Mouse (Mus musculus) hindbrain, embryonic 13.5 days (tissue): ENCODE measurements around the gene Smap2. TPM values are rescaled to one million over a fixed set of nuclear protein-coding genes. Genes with fewer than 3 reads are reported as not detected.

Experiments
- ATAC-seq: fragments of 200-750 bp; cut with Nextera tagmentation; 2 replicates; pipeline ENCODE4 v1.8.0; 2017; ENCODE audit warnings: moderate TSS enrichment; ENCODE audit not compliant: low FRiP score
- H3K27ac ChIP-seq: fragments of 300-500 bp; sonication (generic); 2 replicates; pipeline ENCODE4 v1.5.1; 2015; ENCODE audit warnings: inconsistent platforms, mild to moderate bottlenecking, moderate library complexity
- H3K27me3 ChIP-seq: fragments of 300-500 bp; sonication (generic); 2 replicates; pipeline ENCODE4 v1.6.1; 2015; ENCODE audit warnings: mild to moderate bottlenecking, inconsistent platforms
- H3K36me3 ChIP-seq: fragments of 300-500 bp; sonication (generic); 2 replicates; pipeline ENCODE4 v1.6.1; 2015; ENCODE audit warnings: mild to moderate bottlenecking, inconsistent platforms
- H3K4me1 ChIP-seq: fragments of 300-500 bp; sonication (generic); replicated peaks from 2 replicates; pipeline ENCODE4 v1.6.1; 2015; ENCODE audit warnings: inconsistent platforms
- H3K4me2 ChIP-seq: fragments of 300-500 bp; sonication (generic); 2 replicates; pipeline ENCODE4 v1.6.1; 2015; ENCODE audit warnings: inconsistent platforms, mild to moderate bottlenecking, moderate library complexity
- H3K4me3 ChIP-seq: fragments of 300-500 bp; sonication (generic); 2 replicates; pipeline ENCODE4 v1.5.1; 2015; ENCODE audit warnings: mild to moderate bottlenecking, inconsistent platforms
- H3K9ac ChIP-seq: fragments of 300-500 bp; sonication (generic); 2 replicates; pipeline ENCODE4 v1.6.1; 2015; ENCODE audit warnings: mild to moderate bottlenecking, inconsistent platforms
- H3K9me3 ChIP-seq: fragments of 300-500 bp; sonication (generic); 2 replicates; pipeline ENCODE4 v1.6.1; 2016; ENCODE audit warnings: inconsistent platforms
- WGBS: fragments of 180-500 bp; shearing (Covaris S2); methylation state at CpG from one replicate; pipeline ENCODE4 v1.1.7; 2015; 5-methylcytosine and 5-hydroxymethylcytosine counted together
- polyA plus RNA-seq: library from polyadenylated mRNA; unstranded; fragments of >200 nt; fragmentation: Nextera tagmentation; extraction: Ambion mirVana; gene quantifications from 2 replicates; pipeline ENCODE4 v1.2.1, GENCODE M21; 2015

Smap2 gene
- polyA plus RNA-seq, 1 experiment from 2014 or later = 36.7 TPM

DNA sequence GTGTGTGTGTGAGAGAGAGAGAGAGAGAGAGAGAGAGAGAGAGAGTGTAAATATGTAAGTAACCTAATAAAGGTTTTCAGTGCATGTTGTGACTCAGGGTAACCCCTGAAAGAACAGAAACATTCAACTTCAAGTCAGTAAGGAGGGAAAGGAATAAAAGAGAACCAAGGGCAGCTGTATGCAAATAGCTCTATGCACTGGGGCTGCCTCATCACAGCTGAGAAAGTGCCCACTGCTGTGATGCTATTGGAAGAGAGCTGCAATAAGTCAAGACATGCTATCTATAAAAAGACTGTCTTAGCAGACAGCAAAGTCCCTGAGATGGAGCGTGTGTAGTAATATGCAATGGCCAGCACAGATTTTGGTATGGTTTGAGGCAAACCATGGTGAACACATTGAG is 63.4 kb downstream of the Smap2 start:
- Histone ChIP-seq H3K4me1 (peaks cover 16% of the 10 kb centered on the region), H3K9ac (no peak overlapping the region), H3K4me3 (no peak overlapping the region), H3K27ac (no peak overlapping the region), H3K36me3 (no peaks in the 10 kb centered on the region), H3K27me3 (no peaks in the 10 kb centered on the region), H3K4me2 (no peak overlapping the region), H3K9me3 (no peaks in the 10 kb centered on the region)
- 45% methylated on average over 1 of the region's 1 CpGs for WGBS
- ATAC-seq = no peak

DNA sequence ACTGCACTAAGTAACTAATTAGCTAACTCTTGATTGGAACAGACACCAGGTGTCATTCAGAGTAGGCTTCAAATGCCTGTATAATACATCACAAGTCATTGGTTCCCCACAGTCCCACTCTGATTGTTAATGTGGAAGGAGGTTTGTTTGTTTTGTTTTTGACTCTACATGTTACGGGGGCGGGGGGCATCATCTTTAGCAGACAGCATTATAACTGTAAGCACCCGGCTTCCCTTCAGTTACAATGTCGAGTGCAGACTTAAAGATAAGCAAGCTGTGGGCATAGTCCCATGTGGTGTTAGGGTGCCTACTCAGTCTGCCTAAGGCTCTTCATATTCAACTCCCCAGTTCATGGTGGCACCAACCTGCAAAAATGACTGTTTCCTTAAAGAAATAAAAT is 64.0 kb downstream of the Smap2 start:
- 83% methylated on average over 4 of the region's 4 CpGs for WGBS
- no peak overlapping the region for H3K4me3 ChIP-seq
- no peaks in the 10 kb centered on the region for H3K27me3 ChIP-seq

DNA sequence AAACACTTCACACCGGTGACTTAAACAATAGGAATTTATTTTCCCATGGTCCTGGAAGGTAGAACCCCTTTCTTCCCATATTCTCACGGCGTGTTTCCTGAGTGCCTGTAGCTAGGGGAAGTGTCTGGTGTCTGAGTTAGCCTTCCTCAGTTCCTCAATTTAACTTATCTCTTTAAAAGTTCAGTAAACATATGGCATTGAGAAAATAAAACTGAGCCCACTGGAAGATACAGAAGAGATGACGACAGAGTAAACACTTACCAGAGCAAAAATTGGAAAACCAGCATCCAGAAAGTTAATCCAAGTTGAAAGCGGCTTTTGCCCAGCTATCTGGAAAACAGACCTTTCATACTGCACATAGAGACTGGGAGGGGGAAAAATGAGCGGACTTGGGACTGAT is 64.9 kb downstream of the Smap2 start:
- Histone ChIP-seq H3K27ac (peak overlapping the region; percentile 87), H3K4me1 (peaks cover 16% of the 10 kb centered on the region), H3K4me3 (peak overlapping the region; percentile 79), H3K4me2 (peak overlapping the region; percentile 67), H3K9me3 (no peaks in the 10 kb centered on the region), H3K9ac (peak overlapping the region; percentile 85), H3K27me3 (no peaks in the 10 kb centered on the region), H3K36me3 (peaks cover 4% of the 10 kb centered on the region)
- ATAC-seq = no peak
- WGBS = 58% methylated on average over 6 of the region's 6 CpGs

More for the DNA sequence above, 64.0 kb downstream of the Smap2 start:
- no peak overlapping the region for H3K4me2 ChIP-seq
- no peak overlapping the region for H3K27ac ChIP-seq
- no peaks in the 10 kb centered on the region for H3K9me3 ChIP-seq
- peaks cover 16% of the 10 kb centered on the region for H3K4me1 ChIP-seq
- no peak overlapping the region for H3K9ac ChIP-seq
- ATAC-seq = no peak
- H3K36me3 ChIP-seq = no peaks in the 10 kb centered on the region

DNA sequence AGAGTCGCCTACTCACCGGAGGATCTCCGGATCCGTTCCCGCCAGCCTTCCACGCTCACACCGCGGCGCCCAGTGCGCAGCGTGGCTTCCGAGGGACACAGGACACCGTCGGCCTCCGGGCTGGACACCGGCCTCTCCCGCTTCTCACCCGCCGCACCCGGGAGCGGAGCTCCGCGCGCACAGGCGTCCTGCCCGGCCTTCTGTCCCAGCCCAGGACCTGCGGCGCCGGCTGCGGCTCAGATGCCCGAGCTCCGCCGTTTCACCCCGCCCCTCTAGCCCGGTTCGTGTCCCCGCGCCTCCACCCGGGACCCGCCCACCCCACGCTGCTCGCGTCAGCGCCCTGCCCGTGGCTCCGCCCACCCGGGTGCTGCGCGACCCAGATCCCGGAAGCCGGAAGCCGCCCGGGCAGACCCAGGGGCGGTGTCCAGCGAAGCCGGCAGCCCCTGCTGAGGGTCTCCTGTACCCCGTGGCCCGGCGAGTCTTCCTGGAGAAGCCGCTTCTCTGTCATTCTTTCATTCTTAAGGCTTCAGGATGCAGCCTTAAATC is 65.5 kb downstream of the Smap2 start, which contains the start of gene Zfp69:
Gene Zfp69 (minus strand): TSS at position 272 of the 546 bp plus-strand sequence.
- H3K9ac ChIP-seq = peak within 1 kb of the TSS; percentile 85
- H3K4me3 ChIP-seq = peak within 1 kb of the TSS; percentile 79
- H3K9me3 ChIP-seq = no peaks in the 10 kb centered on the region
- no peaks in the 10 kb centered on the region for H3K27me3 ChIP-seq
- peaks cover 10% of the 10 kb centered on the region for H3K36me3 ChIP-seq
- H3K4me2 ChIP-seq = peak within 1 kb of the TSS; percentile 67
- H3K27ac ChIP-seq = peak within 1 kb of the TSS; percentile 87
- H3K4me1 ChIP-seq = peaks cover 16% of the 10 kb centered on the region
- WGBS = under 1% methylated on average over 42 of the region's 60 CpGs
- ATAC-seq = peak; percentile 97

DNA sequence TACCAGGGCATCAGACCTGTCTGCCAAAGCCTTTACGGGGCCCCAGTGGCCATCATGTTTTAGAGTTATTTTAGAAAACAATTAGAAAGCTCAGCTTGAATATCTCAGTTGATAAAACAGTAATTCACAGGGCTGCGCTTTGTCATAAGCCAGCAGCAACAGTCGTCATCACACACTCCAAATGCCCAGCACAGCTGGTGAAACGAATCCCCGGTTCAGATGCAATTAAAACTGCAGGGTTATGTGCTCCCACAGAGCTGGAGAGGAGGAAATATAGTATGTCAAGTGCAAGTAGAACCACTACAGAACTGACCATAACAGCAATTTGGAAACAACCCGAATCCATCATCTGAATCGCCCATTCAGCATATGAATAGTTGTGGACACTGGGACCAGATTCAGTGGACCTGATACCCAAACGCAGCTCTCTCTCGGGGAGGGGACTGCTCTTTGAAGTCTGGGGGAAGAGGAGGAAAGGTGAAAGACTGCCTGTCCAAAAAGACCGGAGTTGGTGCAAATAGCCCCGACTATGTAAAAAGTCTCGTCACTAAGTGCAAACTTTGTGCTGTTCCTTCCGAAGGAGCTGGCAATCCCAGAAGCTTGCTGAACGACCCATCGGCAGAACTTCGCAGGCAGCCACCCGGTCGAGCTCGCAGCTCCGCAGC is 66.2 kb downstream of the Smap2 start:
- Histone ChIP-seq H3K36me3 (peaks cover 14% of the 10 kb centered on the region), H3K4me3 (peak overlapping the region; percentile 79), H3K27me3 (no peaks in the 10 kb centered on the region), H3K27ac (peak overlapping the region; percentile 87), H3K4me2 (peak overlapping the region; percentile 67), H3K9ac (peak overlapping the region; percentile 85), H3K9me3 (no peaks in the 10 kb centered on the region), H3K4me1 (peaks cover 16% of the 10 kb centered on the region)
- peak; percentile 21 for ATAC-seq
- 8% methylated on average over 20 of the region's 20 CpGs for WGBS

DNA sequence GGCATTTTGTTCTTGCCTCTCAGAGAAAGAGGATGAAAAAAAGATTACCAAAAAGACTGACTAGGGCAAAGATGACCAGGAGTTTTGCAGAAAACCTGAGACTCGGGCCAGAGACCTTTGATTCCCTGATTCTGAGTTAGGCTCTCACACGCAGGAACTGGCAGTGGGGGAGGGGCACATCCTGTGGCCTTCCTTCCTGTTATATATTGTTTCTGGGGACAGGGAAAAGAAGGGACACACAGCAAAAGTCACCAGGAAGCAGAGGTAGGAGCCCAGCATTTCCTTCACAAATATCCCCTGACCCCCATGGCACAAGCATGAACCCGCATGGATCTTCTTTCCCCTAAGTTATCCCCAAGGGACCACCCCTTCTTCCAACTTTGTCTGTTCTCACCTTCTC is 68.1 kb downstream of the Smap2 start:
- Histone ChIP-seq H3K9me3 (no peaks in the 10 kb centered on the region), H3K4me3 (no peak overlapping the region), H3K4me2 (no peak overlapping the region), H3K27me3 (no peaks in the 10 kb centered on the region), H3K9ac (no peak overlapping the region), H3K27ac (no peak overlapping the region), H3K36me3 (peaks cover 19% of the 10 kb centered on the region), H3K4me1 (peaks cover 16% of the 10 kb centered on the region)
- ATAC-seq = no peak
- WGBS = 81% methylated on average over 3 of the region's 3 CpGs

DNA sequence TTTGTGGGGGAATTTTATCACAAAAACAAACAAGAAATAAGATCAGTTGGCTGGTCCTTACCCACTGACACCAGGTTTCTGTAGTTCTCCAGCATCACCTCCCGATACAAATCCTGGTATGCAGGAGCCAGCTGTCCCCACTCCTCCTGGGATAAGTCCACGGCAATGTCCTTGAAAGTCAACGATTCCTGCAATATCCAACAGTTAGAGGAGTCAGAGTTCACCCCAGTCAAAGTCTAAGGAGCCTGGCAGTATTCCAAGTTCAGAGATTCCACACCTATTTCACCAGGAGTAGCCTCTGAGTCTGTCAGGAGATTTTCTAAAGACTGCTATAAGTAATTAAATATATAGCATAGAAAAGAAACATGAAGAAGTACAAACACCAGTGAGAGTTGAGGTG is 82.0 kb downstream of the Smap2 start:
- H3K9me3 ChIP-seq = peaks cover 10% of the 10 kb centered on the region; the same call in 1 of the 2 replicates
- no peaks in the 10 kb centered on the region for H3K27me3 ChIP-seq
- no peak overlapping the region for H3K9ac ChIP-seq
- no peak overlapping the region for H3K27ac ChIP-seq
- no peaks in the 10 kb centered on the region for H3K4me1 ChIP-seq
- H3K4me3 ChIP-seq = no peak overlapping the region
- peaks cover 16% of the 10 kb centered on the region for H3K36me3 ChIP-seq
- no peak overlapping the region for H3K4me2 ChIP-seq
- ATAC-seq = no peak
- 93% methylated on average over 3 of the region's 3 CpGs for WGBS

DNA sequence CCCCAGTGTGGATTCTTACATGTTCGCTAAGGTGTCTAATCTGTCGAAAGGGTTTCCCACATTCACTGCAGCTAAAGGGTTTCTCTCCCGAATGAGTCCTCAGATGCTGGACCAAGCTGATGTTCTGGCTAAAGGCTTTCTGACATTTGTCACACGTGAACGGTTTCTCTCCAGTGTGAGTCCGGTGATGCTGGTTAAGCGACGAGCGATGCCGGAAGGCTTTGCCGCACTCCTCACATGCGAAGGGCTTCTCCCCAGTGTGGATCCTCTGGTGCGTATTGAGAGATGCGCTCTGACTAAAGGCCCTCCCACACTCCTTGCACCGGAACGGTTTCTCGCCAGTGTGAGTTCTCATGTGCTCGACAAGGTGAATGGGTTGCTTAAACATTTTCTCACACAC is 86.3 kb downstream of the Smap2 start:
- no peak for ATAC-seq
- H3K4me2 ChIP-seq = no peak overlapping the region
- H3K9ac ChIP-seq = no peak overlapping the region
- H3K36me3 ChIP-seq = peaks cover 16% of the 10 kb centered on the region
- peaks cover 10% of the 10 kb centered on the region; the same call in 1 of the 2 replicates for H3K9me3 ChIP-seq
- H3K27ac ChIP-seq = no peak overlapping the region
- 95% methylated on average over 18 of the region's 18 CpGs for WGBS
- H3K27me3 ChIP-seq = no peaks in the 10 kb centered on the region
- no peak overlapping the region for H3K4me3 ChIP-seq
- no peaks in the 10 kb centered on the region for H3K4me1 ChIP-seq

DNA sequence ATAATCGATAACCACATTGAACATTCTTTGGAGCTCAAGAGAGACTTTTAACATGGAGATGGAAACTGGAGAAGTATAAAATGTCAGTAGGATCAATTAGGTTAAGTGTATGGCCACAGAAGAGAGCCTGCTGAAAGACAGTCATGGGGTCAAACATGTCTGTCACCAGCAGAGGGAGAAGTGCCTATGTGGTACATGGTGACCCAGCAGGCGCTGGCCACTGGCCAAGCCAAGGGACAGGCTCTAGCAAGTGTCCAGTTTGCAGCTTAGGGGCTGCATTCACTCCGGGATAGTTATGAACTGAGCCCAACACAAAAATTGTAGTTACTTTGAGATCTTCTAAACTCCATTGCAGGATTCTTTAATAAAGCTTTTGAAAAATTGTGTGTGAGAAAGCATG is 88.4 kb downstream of the Smap2 start:
- H3K36me3 ChIP-seq = peaks cover 10% of the 10 kb centered on the region
- WGBS = 91% methylated on average over 3 of the region's 3 CpGs
- H3K9ac ChIP-seq = no peak overlapping the region
- no peak for ATAC-seq
- H3K4me2 ChIP-seq = no peak overlapping the region
- no peaks in the 10 kb centered on the region for H3K27me3 ChIP-seq
- H3K4me3 ChIP-seq = no peak overlapping the region
- H3K27ac ChIP-seq = no peak overlapping the region
- H3K9me3 ChIP-seq = peaks cover 10% of the 10 kb centered on the region; the same call in 1 of the 2 replicates
- H3K4me1 ChIP-seq = peaks cover 7% of the 10 kb centered on the region

DNA sequence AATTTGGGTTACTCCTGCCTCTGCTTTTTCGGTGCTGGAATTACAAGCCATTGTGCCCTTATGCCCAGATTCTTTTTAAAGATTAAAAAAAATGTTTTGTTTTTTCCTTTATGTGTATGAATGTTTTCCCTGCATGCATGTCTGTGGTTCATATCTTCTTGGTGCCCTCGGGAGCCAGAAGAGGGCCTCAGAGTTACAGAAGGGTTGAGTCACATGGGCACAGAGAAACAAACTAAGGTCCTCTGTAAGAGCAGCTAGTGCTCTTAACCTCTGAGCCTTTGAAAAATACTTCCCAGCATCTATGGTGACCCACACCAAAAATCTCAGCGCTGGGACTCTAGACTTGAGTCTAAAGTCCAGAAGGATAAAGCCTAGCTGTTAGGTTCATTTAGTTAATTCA is 91.7 kb downstream of the Smap2 start:
- H3K9ac ChIP-seq = peak overlapping the region; percentile 84
- peak; percentile 63 for ATAC-seq
- peak overlapping the region; percentile 92 for H3K27ac ChIP-seq
- H3K9me3 ChIP-seq = 0 out of 2 replicates have a peak, but pooled peaks cover 18% of the 10 kb centered on the region
- peak overlapping the region; percentile 69 for H3K4me2 ChIP-seq
- no peaks in the 10 kb centered on the region for H3K27me3 ChIP-seq
- H3K36me3 ChIP-seq = peaks cover 26% of the 10 kb centered on the region
- H3K4me1 ChIP-seq = peaks cover 17% of the 10 kb centered on the region
- H3K4me3 ChIP-seq = peak overlapping the region; percentile 65
- WGBS = 17% methylated on average over 3 of the region's 3 CpGs

DNA sequence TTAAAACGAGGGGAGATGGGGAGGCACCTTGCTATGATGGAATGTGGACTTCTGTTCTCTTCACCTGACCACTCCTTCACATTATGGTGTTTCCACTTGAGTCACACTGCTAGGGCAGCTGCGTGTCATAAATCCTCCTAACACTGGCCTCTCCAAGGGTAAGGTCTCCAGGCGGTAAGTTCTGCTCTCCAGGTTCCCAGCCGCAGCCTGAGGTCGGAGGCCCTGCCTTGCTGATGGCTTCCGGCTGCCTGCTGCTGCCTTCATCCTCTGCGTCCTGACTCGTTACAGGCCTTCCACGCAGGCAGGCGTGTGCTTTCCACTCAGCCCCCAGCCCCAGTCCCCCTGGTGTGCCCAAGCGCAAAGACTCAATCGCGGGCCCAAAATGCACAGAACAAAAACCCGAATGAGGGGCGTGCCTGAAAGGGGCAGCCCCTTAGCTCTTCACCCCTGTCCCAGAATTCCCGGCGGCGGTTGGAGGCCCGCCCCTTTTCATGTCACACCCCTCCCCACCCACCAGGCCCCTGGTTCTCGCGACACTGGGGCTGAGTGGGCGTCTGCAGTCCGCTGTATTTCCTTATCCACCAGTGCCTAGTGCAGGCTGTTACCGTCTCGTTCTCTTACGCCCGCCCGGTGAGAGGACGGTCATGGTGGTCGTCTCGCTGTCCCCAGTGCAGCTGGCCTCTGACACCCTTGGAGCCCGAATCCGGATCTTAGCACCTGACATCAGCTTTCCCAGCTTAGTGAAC is 92.3 kb downstream of the Smap2 start, which contains the start of gene Exo5:
Gene Exo5 (minus strand): TSS at position 464 of the 746 bp plus-strand sequence.
- H3K4me1 ChIP-seq = peaks cover 17% of the 10 kb centered on the region
- H3K27ac ChIP-seq = peak within 1 kb of the TSS; percentile 92
- under 1% methylated on average over 33 of the region's 33 CpGs for WGBS
- H3K9ac ChIP-seq = peak within 1 kb of the TSS; percentile 84
- H3K4me2 ChIP-seq = peak within 1 kb of the TSS; percentile 69
- 0 out of 2 replicates have a peak, but pooled peaks cover 18% of the 10 kb centered on the region for H3K9me3 ChIP-seq
- ATAC-seq = peak; percentile 99
- H3K27me3 ChIP-seq = no peaks in the 10 kb centered on the region
- H3K36me3 ChIP-seq = peaks cover 31% of the 10 kb centered on the region
- H3K4me3 ChIP-seq = peak within 1 kb of the TSS; percentile 65

DNA sequence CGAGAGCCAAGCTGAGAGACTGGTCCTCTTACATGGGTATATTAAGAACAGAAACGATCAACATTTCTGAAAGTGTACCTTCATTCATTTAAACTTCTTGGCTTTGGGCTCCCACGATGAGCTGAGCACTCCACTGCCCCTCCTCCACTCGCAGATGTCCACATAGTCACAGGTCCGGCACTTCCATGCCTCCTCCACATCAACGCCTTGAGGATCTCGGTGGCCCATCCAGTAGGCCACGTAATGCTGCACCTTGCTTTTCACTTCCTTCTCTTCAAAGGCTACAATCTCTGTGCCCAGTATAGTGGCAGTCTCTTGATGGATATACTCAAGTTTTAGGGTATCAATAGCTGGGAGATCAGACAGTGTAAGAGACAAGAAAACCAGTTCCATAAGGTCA is 95.6 kb downstream of the Smap2 start:
- Histone ChIP-seq H3K4me1 (peaks cover 17% of the 10 kb centered on the region), H3K9me3 (0 out of 2 replicates have a peak, but pooled peaks cover 18% of the 10 kb centered on the region), H3K4me3 (no peak overlapping the region), H3K36me3 (peaks cover 43% of the 10 kb centered on the region), H3K27ac (no peak overlapping the region), H3K9ac (no peak overlapping the region), H3K27me3 (no peaks in the 10 kb centered on the region), H3K4me2 (no peak overlapping the region)
- 98% methylated on average over 8 of the region's 8 CpGs for WGBS
- ATAC-seq = no peak
